Mouse (Mus musculus): ENCODE results near the gene Krtap22-2.
"Not testable (repeated sequence)": the region's sequence is repeated elsewhere in the genome, so short reads cannot be mapped to it uniquely, and the experiment has no call there.

DNA sequence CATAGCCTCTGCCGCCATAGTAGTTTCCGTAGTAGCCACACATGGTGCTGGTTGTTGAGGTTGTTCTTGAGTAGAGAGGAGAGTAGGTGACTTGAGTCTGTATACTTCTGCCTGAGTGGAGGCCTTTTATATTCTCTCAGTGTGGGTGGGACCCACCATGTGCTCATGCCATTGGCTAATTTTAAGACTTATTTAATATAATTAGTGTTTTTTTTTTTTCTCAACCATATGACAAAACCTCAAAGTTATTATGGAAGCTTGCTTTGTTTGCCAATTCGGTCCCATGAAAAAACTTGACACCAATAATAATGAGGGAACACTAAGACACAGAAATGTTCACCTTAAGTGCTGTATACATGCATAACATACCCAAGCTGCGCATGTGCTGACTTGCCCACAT is 30.8 kb upstream of the Krtap22-2 start, which contains the start of gene Gm10228:
- not testable (repeated sequence) for TF ChIP-seq CTCF, EP300 (IDR thresholded peaks at IDR 0.05; ENCODE audit: low read depth)

Data from liver, embryonic 14.5 days (tissue).